Mouse (Mus musculus): ENCODE measurements at regions not wholly inside any gene's neighbourhood (a gene's known extent, or its start where the extent isn't known, plus 50 kb on each side); places are given as distances from the start of the nearest gene placed in this dataset.

DNA sequence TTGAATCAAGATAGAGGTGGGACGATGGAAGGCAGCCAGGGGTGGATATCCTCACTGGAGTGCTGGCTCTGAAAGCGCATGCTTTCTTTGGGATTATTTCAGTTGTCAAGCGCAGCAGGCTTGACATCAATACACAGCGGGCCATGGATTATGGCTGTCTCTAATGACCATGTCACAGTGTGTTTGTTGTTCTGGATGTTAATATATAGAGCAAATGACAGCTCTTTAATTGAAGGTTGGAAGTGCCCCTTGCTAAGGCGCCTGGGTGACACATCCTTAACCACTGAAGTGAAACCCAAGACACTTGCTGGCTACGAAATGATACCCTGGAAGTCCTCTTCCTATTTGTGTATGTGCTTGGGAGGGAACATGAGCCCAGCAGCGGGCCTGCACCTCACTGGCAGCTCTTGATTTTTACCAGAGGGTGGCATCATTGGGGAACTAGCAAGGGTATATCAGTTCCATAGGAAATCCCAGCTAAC lies 200.5 kb upstream of the Rasgrp1 start:
- no peak for DNase-seq (ENCODE audit: low read depth, low spot score)

DNA sequence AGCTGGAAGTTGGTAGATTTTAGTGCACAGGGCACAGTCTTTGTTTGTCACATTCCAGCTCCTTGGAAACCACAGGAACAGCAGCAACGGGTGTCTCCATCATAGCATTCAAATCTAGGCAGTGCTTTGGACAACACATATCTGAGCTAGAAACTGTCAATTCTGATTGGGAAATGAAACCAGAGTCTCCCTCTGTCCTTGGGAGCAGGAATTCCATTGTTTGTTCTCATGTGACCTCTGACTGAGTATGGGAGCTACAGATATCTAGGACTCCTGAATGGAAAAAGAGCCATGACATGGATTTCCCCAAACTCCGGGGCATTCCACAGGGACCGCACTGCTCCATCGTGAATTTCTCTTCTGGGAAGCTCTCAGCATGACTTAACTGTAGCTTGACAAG lies 205.5 kb upstream of the Rasgrp1 start:
- DNase-seq (ENCODE audit: low read depth, low spot score) = no peak

DNA sequence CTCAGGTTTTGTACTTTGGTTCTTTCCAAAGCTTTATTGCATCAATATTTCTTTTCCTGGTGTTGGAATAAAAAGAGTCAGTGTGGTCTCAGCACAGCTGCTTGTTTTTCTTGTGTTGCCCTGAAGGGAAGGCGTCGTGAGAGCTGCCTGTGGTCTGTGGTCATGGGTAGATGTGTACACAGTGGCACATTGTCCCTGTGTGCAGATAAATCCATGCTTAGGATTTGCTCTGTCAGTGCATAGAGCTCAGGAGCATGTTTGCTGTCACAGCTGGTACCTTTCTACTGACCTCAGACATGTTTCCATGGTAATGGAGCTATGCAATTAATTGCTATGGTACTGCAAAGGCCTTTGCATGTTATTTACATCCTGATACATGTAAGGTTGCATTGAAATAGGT lies 213.5 kb upstream of the Rasgrp1 start:
- DNase-seq (ENCODE audit: low read depth, low spot score) = no peak

DNA sequence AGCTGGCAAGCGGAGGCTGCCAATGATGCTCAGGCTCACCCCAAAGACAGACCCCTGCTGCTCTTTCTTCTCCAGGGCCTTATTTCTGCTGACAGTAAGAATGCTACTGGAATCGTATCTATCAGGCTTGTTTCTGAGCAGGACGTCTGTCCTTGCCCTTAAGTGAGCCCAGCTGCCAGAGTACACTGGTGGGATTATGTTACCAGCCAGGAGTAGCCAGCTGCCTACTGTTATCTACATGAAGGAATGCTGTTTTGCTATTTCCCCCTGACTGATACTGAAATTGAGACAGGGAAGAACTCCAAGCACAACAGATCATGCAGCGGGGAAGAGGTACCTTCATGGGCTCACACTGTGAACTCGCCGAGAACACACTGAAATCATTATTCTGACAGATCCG lies 228.2 kb upstream of the Rasgrp1 start:
- DNase-seq (ENCODE audit: low read depth, low spot score) = no peak

DNA sequence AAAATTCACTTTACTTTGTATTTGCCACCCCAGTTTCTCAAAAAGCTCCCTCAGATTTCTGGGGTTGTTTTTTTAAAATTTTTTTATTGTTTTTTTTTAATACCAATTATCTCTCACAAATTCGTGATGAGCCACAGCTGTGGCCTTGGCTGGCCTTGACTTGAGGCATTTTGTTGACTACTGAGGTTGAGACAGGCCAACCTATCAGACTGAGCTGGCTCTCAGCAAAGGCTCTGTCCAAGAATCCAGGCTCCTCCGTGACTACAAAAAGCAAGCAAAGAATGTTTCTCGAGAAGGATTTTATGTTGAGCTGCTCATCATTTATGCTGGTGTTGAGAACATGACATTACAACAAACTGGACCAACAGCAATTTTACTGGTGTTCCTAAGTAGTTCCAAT lies 244.6 kb upstream of the Rasgrp1 start:
- DNase-seq (ENCODE audit: low read depth, low spot score) = no peak

DNA sequence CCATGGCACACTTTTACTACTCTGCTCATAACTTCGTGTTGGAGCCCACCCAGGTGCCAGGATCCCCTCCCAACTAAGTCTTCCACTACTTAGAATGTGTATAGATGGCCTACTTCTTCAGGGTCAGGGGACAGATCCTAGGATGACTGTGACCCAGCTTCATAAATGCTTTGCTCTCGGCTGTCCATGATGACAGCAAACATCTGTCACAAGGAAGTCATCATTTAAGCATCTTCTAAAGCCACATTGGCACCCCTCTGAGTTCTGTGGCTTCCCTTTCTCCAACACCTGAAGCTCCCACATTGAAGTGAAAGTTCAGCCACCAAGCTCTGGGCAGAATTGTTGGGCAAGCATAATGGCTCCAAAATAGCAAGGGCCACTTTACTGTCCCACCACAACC lies 252.2 kb upstream of the Rasgrp1 start:
- DNase-seq (ENCODE audit: low read depth, low spot score) = no peak

DNA sequence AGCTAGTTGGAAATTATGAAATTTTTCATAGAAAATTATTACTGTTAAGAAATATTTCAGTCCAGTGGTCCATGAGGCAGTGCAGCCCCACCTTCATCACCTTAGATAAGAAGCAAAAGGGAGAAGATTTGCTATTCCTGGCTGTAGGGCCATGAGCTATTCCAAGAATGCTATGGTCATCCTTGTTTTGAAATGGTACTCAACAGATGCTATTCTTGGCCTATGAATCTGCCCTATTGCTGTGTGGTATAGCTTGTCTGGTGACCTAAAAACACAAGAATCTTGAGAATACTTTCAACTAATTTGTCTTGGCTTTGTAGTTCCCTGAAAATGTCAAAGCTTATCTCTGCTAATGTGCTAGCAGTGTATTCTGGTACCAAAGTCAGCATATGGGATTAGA lies 254.8 kb upstream of the Rasgrp1 start:
- DNase-seq (ENCODE audit: low read depth, low spot score) = no peak

DNA sequence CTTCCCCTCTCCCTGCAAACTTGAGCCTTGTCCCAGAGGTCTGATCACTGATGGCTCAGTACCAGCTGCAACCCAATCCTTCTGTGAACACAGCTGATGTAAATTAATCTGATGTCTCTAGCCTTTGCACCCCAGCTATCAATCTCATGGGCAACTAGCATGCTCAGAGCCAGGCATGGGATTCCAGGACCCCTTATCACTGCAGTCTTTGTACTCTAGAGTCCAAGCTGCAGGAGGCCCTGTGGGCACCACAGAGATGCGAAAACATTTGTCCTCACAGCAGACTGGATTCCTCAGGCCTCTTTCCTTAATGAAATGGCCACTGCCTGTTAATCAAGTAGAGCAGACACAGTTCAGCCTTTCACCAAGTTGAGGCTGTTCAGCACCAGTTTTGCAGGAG lies 272.0 kb upstream of the Rasgrp1 start:
- no peak for DNase-seq (ENCODE audit: low read depth, low spot score)

DNA sequence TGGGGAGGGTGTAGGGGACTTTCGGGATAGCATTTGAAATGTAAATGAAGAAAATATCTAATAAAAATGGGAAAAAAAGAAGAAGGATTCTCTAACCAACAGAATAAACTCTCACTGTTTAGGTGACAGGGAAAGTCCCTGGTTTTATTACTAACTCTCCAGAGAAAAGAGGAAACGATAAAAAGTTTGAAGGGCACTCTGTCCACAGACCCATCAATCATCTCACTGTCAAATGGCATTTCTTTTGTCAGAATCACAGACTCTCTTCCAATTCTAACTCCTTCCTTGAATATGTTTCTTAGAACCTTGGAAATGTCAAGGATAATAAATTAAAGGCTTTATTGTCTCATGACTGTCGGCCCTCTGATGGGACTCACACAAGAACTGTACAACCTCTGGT lies 275.3 kb upstream of the Rasgrp1 start:
- no peak for DNase-seq (ENCODE audit: low read depth, low spot score)

DNA sequence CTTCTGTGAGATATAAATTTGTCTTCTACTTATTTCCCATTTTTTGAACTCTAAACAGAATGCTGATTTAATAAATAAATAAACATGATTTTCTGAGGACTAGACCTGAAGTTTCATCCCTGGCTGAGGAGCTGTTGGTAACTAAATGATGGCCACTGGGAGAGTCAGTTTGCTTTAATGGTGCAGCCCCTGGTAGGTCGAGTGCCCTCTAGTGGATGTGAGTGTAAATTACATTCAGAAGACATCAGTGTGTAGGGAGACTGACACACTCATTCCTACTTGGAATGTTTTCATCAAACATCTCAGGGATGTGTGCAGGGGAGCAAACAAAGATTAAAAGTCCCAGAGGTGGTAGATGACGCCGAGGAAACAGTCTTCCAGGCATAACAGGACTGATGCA lies 281.2 kb upstream of the Rasgrp1 start:
- no peak for DNase-seq (ENCODE audit: low read depth, low spot score)

DNA sequence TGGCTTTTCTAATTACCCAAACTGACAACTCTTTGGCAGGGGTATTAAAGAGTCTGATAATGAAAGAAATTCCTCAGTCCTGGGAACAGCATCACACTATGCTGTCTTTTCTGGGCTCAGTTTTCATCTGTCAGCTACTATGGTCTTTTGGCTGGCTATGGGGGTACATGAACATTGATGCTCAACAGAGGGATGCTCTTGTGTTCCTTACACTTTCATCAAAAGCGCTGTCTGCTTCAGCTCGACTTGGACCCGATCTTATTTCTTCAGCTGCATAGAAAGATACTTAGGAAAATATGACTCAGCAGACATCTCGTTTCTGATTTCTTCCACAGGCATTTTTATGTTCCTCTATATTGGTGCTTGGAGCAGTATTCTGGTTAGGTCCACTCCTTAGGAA lies 292.1 kb upstream of the Rasgrp1 start:
- DNase-seq (ENCODE audit: low read depth, low spot score) = no peak

DNA sequence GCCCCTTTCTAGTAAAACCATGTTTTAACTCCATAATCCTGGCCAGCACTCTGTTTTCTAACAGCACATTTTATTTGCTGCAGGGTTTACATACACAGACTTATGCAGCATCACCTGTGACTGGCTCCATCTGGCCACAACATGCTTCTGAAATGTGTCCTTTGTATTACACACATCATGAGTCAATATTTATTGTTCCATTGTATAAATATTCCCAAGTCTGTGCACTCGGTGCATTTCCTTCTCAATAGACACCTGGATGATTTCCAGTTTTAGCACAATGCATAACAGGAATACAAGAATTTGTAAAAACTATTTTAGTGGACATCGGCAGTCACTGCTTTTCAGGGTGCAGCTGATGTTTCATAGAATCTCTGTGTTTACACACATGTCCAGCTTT lies 294.6 kb upstream of the Rasgrp1 start:
- no peak for DNase-seq (ENCODE audit: low read depth, low spot score)

DNA sequence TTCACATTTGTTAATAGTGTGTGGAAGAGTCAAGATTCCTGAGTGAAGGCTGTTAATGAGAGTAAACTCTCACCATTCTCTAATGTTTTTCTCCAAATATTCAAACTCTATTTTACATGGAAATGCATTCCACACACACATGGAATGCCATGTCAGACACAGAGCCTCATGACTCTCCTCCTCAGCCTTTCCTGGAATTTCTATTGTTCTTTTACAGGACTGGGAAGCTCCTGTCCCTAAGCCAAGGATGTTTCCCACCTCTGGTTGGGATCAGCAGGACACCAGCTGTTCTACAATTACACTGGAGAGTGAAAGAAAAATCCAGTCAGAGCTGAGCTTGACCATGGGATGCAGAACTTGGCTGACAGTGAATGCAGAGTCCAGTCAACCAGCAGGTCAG lies 309.3 kb upstream of the Rasgrp1 start:
- no peak for DNase-seq (ENCODE audit: low read depth, low spot score)

DNA sequence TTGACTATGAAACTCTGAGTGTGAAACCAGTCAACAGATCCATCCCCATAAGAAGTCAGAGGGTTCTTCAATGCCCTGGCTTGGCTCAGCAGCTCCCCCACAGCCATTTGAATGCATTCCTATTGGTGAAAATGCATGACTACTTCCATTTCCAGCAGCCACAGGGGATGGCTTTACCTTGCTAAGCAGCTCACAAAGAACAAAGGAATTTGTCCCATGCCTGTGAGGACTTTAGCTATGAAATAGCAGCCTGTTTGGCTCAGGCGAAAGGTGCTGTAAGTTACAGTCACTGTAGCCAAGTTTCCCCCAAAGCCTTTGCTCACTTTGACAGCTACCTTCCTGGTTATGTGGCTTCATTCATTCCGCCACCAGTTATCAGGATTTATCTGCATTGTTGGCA lies 309.8 kb upstream of the Rasgrp1 start:
- no peak for DNase-seq (ENCODE audit: low read depth, low spot score)

DNA sequence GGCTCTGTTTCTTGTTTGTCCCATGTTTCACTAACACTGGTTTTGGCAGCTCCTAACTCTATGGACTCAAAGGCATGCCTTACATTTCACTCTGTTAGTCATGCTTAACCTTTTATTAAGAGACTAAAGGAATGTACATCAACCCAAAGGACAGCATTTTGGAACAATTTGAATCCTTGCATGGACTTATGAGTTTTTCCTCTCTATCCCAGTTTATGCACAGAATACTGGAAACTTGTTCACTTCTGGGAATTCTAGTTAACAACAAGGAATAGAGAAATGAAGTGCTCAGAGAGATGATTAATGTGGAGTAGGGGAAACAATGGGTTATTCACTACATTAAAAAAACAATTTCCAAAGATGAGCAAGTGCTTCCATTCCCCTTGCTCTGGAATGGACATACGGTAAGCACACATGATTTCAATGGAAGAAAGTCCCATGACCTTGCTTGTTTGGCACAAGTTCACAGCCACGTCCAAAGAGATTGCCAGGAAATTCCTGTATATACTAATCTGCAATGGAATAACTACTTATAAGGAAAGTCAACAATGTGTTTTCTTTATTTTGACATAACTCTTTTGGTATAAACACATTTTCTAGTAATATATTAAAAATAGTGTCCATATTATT lies 313.9 kb upstream of the Rasgrp1 start:
- DNase-seq (ENCODE audit: low read depth, low spot score) = no peak

DNA sequence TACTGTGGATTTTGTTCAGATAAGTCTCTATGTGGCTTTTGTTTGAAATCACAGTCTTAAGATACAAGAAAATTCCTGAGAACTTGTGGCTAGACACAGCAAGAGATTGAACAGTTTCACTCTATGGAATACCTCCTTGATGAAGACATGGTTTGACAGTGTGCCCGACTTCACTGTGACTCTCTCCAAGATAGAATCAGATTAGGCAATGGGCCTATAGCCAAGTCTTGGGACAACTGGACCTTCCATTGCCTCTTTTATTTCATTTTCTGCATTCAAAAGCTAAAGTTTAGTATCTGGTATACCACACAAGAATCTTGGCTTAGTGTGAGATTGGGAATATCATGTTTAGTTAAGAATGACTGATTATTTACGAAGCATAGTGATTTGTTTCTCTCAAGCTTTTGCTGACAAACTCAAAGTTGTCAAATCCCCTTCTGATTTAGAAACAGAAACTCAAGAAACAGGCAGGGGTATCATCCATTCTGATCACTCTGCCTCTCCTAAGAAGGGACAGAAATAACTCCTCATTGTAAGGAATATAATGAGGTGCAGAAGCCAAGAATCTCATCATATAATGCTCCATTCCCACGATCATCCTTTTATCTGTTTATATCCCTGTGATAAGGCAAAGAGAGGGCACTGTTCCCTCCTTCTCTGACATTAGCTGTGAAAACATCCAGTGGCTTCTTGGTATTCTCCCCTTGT lies 317.6 kb upstream of the Rasgrp1 start:
- DNase-seq (ENCODE audit: low read depth, low spot score) = no peak

DNA sequence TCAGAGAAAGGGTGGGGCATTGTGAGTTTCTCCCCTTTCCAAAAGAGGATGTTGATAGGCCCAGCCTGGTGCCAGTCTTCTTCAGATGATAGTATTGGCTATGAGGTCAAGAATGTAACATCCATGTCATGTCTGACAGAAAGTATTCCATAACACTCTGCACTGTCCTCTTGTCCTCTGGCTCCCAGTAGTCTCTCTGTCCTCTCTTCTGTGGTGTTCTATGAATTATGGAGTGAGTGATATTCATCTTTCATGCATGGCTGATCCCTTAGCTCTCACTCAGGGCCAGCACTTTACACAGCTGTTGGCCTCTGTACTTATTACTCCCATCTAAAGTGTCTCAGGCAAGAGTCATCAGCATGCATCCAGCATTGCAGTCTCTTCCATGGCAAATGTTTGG lies 319.9 kb upstream of the Rasgrp1 start:
- no peak for DNase-seq (ENCODE audit: low read depth, low spot score)

DNA sequence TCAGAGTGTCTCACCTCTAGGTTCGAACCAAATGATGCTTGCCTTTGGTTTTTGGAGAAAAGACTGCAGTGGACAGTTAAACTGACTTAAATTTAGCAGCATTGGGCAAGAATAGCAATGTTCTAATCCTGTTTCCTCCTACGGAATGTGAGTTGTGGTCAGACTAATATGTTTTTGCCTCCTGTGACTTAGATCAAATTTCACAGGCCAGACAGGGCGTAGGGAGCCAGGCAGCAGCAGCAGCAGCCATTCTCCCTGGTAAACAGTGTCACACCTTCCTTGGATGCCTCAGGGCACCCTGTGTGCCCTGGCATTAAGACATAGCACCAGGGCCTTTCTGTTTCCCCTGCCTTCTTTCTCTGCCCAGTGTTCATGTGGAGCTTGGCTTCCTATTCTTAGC lies 323.7 kb upstream of the Rasgrp1 start:
- DNase-seq (ENCODE audit: low read depth, low spot score) = no peak

DNA sequence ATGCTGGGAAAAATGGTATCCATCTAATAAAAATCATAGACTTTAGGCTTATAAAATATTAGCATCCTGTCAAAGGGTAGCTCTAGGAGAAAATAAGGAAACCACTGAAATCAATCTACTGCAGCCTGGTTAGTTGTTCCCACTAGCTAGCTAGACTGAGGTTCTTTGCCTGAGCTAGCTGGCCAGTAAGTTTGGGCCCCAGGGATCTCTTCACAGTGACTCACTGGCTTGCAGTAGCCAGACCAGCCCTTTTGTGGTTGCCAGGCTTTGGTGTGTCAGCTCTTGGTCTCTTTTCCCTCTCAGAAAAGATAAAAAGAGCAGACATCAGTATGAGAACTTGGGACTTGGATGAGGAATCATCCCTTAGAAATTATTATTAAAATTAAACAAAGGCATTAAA lies 325.3 kb upstream of the Rasgrp1 start:
- DNase-seq (ENCODE audit: low read depth, low spot score) = no peak

DNA sequence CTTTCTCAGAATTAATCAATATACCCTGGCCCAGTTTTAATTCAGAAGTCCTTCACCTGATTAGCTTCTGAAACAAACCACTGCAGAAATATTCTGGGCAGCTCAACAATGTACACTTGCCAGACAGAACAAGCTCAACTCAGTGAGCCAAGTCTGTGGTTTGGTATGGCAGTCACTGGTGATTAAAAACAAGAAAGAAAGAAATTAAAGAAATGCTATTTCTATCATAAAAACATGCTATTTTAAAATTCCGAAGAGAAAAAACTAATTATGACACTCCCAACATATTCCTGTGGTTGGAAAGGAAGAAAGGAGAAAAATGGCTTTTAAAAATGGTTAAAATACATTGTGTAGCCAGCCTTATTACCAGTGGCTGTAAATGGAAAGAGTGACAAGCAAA lies 332.1 kb upstream of the Rasgrp1 start:
- DNase-seq (ENCODE audit: low read depth, low spot score) = no peak

DNA sequence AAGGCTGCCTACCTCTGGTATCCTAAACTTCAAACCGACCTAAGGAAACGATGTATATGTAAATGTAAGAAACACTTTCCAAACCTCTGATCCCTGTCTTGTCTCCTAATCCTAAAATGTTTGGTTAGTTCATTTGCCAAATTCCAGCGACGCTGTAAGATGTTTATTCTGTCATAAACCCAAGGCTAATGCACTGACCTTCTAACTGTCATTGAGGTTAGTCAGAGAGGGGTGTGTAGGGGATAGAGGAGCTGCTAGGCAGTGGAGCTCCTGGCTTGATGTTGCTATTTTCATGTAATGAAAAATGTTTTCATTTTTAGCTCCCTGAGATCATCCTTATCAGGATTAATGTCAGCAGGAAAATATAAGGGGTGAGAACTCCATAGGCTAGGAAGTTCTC lies 335.8 kb upstream of the Rasgrp1 start:
- no peak for DNase-seq (ENCODE audit: low read depth, low spot score)

DNA sequence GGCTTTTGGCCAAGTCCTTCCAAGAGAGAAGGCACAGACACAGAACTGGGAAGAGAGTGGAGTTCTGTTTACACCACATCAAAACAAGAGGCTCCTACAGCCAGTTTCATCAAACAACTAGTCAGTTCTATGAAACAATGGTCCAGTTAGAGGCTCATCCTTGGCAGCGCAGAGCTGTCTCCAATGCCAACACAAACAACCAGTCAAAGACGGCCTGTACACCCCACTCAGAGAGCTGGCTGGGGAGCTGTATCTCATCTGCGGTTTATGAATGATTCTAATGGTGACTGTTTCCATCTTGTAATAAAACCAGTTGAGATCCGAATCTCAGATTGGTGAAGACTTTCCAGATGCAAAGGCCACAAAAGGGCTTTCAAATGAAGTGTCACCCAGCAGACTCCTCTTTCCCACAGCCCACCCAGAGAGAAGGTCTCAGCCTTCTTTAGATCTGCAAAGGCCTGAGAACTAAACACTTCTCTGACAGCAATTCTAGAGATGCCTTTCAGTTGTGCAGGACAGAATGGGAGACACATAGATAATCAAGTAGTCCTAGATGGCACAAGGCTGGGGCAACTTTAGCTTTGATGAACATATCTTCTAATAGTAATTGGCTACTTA lies 343.1 kb upstream of the Rasgrp1 start:
- DNase-seq (ENCODE audit: low read depth, low spot score) = peak; percentile 4

DNA sequence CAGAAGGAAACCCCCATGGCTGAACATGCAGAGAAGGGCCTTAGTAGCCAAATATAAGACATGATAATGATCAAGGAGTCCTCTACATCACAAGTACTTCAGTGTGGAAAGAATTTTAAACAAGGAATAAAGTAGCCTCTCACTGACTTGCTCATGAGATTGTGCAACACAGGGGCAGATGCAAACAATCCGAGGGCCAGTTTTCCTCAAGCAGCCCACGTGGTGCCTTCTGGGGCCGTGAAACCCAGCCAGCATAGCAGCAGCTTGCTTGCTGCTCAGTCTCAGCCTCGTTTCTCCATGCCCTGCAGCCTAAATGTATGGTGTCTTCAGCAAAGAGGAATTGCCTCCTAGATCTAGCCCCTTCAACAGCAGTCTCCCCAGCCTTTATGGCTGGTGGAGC lies 350.7 kb upstream of the Rasgrp1 start:
- DNase-seq (ENCODE audit: low read depth, low spot score) = no peak
